Mouse (Mus musculus): ENCODE data around the gene Duox2. TPM values are rescaled to one million over a fixed set of nuclear protein-coding genes. Genes with fewer than 3 reads are reported as not detected.

Duox2 gene
- polyA plus RNA-seq, 1 experiment from 2014 or later: not detected

GRCm38 (mm10) chr2:122315372-122315771 lies 17.1 kb upstream of the Duox2 start, which contains the start of gene Duox1:
TSS of gene Duox1 (plus strand) at chr2:122315672.
- whole genome bisulfite sequencing: 84% methylated on average over 7 of the region's 7 CpGs
- H3K4me3 ChIP-seq: no peak within 1 kb of the TSS
- H3K27ac ChIP-seq: no peak within 1 kb of the TSS
- H3K4me2 ChIP-seq: no peak within 1 kb of the TSS
- no peaks in the 10 kb centered on the region for H3K36me3 ChIP-seq
- no peak within 1 kb of the TSS for H3K9ac ChIP-seq
- ATAC-seq (ENCODE audit: low FRiP score): no peak
- H3K9me3 ChIP-seq: no peaks in the 10 kb centered on the region
- H3K27me3 ChIP-seq: peaks cover 48% of the 10 kb centered on the region
- peaks cover 8% of the 10 kb centered on the region for H3K4me1 ChIP-seq (replicated peaks)

GRCm38 (mm10) chr2:122313536-122313935 lies 15.3 kb upstream of the Duox2 start, which contains the start of gene Duoxa1:
TSS of gene Duoxa1 (minus strand) at chr2:122313730.
- Histone ChIP-seq H3K9me3 (no peaks in the 10 kb centered on the region), H3K4me1 (replicated peaks) (peaks cover 8% of the 10 kb centered on the region), H3K27ac (no peak within 1 kb of the TSS), H3K27me3 (peaks cover 53% of the 10 kb centered on the region), H3K4me3 (peak within 1 kb of the TSS; percentile 10), H3K9ac (no peak within 1 kb of the TSS), H3K36me3 (no peaks in the 10 kb centered on the region), H3K4me2 (peak within 1 kb of the TSS; percentile 43)
- WGBS: 2% methylated on average over 24 of the region's 24 CpGs
- ATAC-seq (ENCODE audit: low FRiP score): peak; percentile 33; the same call in 1 of the 2 replicates

- Histone ChIP-seq H3K36me3 (no peaks in the 10 kb centered on the region), H3K4me3 (peak overlapping the region; percentile 10), H3K9me3 (no peaks in the 10 kb centered on the region), H3K4me1 (replicated peaks) (peaks cover 8% of the 10 kb centered on the region), H3K27me3 (peaks cover 53% of the 10 kb centered on the region), H3K9ac (no peak overlapping the region), H3K4me2 (peak overlapping the region; percentile 43), H3K27ac (no peak overlapping the region)
- 0 out of 2 replicates have a peak, but pooled peaks have one; percentile 4 for ATAC-seq (ENCODE audit: low FRiP score)
- 5% methylated on average over 27 of the region's 27 CpGs for WGBS
Measured at GRCm38 (mm10) chr2:122312722-122313417, 14.6 kb upstream of the Duox2 start.

- Histone ChIP-seq H3K27ac (no peak overlapping the region), H3K9ac (no peak overlapping the region), H3K4me1 (replicated peaks) (peaks cover 8% of the 10 kb centered on the region), H3K4me2 (no peak overlapping the region), H3K4me3 (no peak overlapping the region), H3K27me3 (peaks cover 65% of the 10 kb centered on the region), H3K9me3 (no peaks in the 10 kb centered on the region), H3K36me3 (no peaks in the 10 kb centered on the region)
- 39% methylated on average over 2 of the region's 2 CpGs for WGBS
- ATAC-seq (ENCODE audit: low FRiP score): 0 out of 2 replicates have a peak, but pooled peaks have one; percentile 9
Measured at GRCm38 (mm10) chr2:122311561-122311960, 13.3 kb upstream of the Duox2 start.

GRCm38 (mm10) chr2:122309647-122310046 lies 11.4 kb upstream of the Duox2 start:
- Histone ChIP-seq H3K27me3 (peaks cover 69% of the 10 kb centered on the region), H3K4me3 (no peak overlapping the region), H3K4me2 (no peak overlapping the region), H3K4me1 (replicated peaks) (peaks cover 8% of the 10 kb centered on the region), H3K9me3 (no peaks in the 10 kb centered on the region), H3K9ac (no peak overlapping the region), H3K36me3 (no peaks in the 10 kb centered on the region), H3K27ac (no peak overlapping the region)
- no peak for ATAC-seq (ENCODE audit: low FRiP score)
- 26% methylated on average over 3 of the region's 3 CpGs for WGBS

- Histone ChIP-seq H3K36me3 (no peaks in the 10 kb centered on the region), H3K4me1 (replicated peaks) (peaks cover 12% of the 10 kb centered on the region), H3K9me3 (no peaks in the 10 kb centered on the region), H3K27me3 (peaks cover 74% of the 10 kb centered on the region), H3K4me2 (no peak overlapping the region), H3K4me3 (no peak overlapping the region), H3K9ac (no peak overlapping the region), H3K27ac (no peak overlapping the region)
- WGBS: 59% methylated on average over 4 of the region's 4 CpGs
- no peak for ATAC-seq (ENCODE audit: low FRiP score)
Measured at GRCm38 (mm10) chr2:122306184-122306583, 7.9 kb upstream of the Duox2 start.

- peaks cover 83% of the 10 kb centered on the region for H3K27me3 ChIP-seq
- WGBS: 86% methylated on average over 16 of the region's 16 CpGs
- peaks cover 21% of the 10 kb centered on the region for H3K4me1 ChIP-seq (replicated peaks)
- H3K9ac ChIP-seq: no peak overlapping the region
- no peaks in the 10 kb centered on the region for H3K36me3 ChIP-seq
- no peaks in the 10 kb centered on the region for H3K9me3 ChIP-seq
- no peak overlapping the region for H3K4me2 ChIP-seq
- H3K27ac ChIP-seq: no peak overlapping the region
- H3K4me3 ChIP-seq: no peak overlapping the region
- no peak for ATAC-seq (ENCODE audit: low FRiP score)
Measured at GRCm38 (mm10) chr2:122305097-122305892, 7.0 kb upstream of the Duox2 start.

GRCm38 (mm10) chr2:122304544-122304943 lies 6.3 kb upstream of the Duox2 start:
- 88% methylated on average over 6 of the region's 6 CpGs for WGBS
- Histone ChIP-seq H3K4me2 (no peak overlapping the region), H3K27ac (no peak overlapping the region), H3K36me3 (no peaks in the 10 kb centered on the region), H3K4me1 (replicated peaks) (peaks cover 21% of the 10 kb centered on the region), H3K9me3 (no peaks in the 10 kb centered on the region), H3K27me3 (peaks cover 90% of the 10 kb centered on the region), H3K4me3 (no peak overlapping the region), H3K9ac (no peak overlapping the region)
- ATAC-seq (ENCODE audit: low FRiP score): no peak

- Histone ChIP-seq H3K36me3 (no peaks in the 10 kb centered on the region), H3K9ac (no peak overlapping the region), H3K4me3 (no peak overlapping the region), H3K27ac (no peak overlapping the region), H3K4me1 (replicated peaks) (peaks cover 38% of the 10 kb centered on the region), H3K9me3 (no peaks in the 10 kb centered on the region), H3K27me3 (peaks cover 99% of the 10 kb centered on the region), H3K4me2 (no peak overlapping the region)
- ATAC-seq (ENCODE audit: low FRiP score): peak; percentile 70
- WGBS: 15% methylated on average over 9 of the region's 9 CpGs
Measured at GRCm38 (mm10) chr2:122302574-122303241, 4.5 kb upstream of the Duox2 start.

- no peak; the same call in 1 of the 2 replicates for ATAC-seq (ENCODE audit: low FRiP score)
- Histone ChIP-seq H3K4me3 (peak overlapping the region; percentile 45), H3K27ac (no peak overlapping the region), H3K4me1 (replicated peaks) (peaks cover 45% of the 10 kb centered on the region), H3K27me3 (peaks cover 100% of the 10 kb centered on the region), H3K4me2 (peak overlapping the region; percentile 88), H3K9me3 (no peaks in the 10 kb centered on the region), H3K36me3 (no peaks in the 10 kb centered on the region), H3K9ac (peak overlapping the region; percentile 67)
- WGBS: 6% methylated on average over 23 of the region's 23 CpGs
Measured at GRCm38 (mm10) chr2:122301921-122302573, 3.8 kb upstream of the Duox2 start.

- H3K4me3 ChIP-seq: peak overlapping the region; percentile 45
- ATAC-seq (ENCODE audit: low FRiP score): peak; percentile 49
- no peak overlapping the region for H3K27ac ChIP-seq
- 1% methylated on average over 48 of the region's 48 CpGs for WGBS
- H3K4me2 ChIP-seq: peak overlapping the region; percentile 88
- no peaks in the 10 kb centered on the region for H3K36me3 ChIP-seq
- H3K9me3 ChIP-seq: no peaks in the 10 kb centered on the region
- peak overlapping the region; percentile 67 for H3K9ac ChIP-seq
- H3K4me1 ChIP-seq (replicated peaks): peaks cover 49% of the 10 kb centered on the region
- H3K27me3 ChIP-seq: peaks cover 99% of the 10 kb centered on the region
Measured at GRCm38 (mm10) chr2:122301081-122301920, 3.1 kb upstream of the Duox2 start.

Measured in hindbrain, embryonic 13.5 days (tissue).